Mouse (Mus musculus): ENCODE data around the gene Mvp. TPM values are rescaled to one million over a fixed set of nuclear protein-coding genes. Genes with fewer than 3 reads are reported as not detected.

The Mvp gene
- polyA plus RNA-seq, 1 experiment, result 8.3 TPM

DNA sequence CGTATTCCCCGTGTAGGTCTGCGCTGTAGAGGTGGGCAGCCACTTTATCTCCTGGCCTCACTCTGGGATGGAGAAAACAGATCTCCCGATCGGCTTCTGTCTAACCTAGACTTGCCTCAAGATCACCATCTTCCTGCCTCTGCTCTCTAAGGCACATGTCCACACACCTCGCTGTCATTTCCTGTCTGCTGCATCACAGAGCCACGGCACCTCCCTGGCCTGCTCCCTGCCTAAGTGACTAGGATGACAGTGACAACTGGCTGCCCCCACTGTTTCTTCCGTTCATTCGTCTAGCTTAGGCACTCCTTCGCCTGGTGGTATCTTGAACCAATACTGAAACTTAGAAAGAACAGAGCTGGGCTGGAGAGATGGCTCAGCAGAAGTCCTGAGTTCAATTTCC is 14.9 kb downstream of the Mvp start:
- DNase-seq (ENCODE audit: extremely low spot score in 1 of 2, low spot score in 1 of 2), result no peak

DNA sequence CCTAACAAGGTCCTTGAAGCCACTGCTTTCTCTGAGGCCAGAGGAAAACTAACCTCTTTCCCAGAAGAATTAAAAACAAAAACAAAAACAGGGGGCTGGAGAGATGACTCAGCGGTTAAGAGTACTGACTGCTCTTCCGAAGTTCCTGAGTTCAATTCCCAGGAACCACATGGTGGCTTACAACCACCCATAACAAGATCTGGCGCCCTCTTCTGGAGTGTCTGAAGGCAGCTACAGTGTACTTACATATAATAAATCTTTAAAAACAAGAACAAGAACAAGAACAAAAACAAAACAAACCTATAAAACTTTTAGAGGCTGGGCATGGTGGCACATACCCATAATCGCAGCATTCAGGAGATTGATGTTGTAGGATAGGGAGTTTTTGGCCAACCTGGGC is 18.0 kb downstream of the Mvp start:
- DNase-seq (ENCODE audit: extremely low spot score in 1 of 2, low spot score in 1 of 2), result no peak

DNA sequence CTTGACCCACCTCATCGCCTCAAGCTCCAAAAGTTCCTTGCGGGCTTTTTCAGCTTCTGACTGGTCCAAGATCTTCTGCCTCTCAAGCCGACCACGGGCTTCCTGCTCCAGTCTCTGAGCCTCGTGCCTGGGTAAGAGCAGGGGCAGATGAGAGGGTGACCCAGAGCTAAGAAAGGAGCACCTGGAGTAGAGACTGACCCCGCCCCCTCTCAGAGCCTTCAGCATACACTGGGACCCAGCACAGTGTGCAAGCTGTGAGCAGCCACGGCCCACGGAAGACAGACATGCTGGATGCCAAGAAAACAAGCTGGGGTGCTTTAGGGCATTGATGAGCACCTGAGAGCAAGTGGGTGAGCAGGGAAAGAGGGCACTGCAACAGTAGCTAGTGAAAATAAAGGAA is 25.6 kb downstream of the Mvp start:
- DNase-seq (ENCODE audit: extremely low spot score in 1 of 2, low spot score in 1 of 2), result no peak

DNA sequence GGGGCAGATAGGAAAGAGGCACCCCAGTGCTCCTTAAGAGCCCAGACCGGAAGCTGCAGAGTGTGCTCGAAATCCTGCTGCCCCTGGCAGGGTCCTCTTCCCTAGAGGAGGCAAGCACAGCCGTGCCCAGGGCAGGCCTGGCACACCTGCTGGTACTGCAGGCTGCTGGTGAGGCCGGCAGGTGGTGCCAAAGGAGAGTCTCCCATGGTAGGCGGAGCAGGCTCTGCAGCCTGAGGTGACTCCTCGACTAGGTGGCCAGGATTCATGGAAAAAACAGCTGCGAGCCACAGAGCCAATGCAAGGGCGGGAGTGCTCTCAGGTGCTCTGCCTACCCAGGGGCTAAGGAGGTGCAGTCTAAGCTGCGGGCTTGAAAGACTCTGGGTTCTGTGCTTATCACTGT is 28.1 kb downstream of the Mvp start:
- DNase-seq (ENCODE audit: extremely low spot score in 1 of 2, low spot score in 1 of 2), result peak in 1 of 2 experiments; percentile 56

DNA sequence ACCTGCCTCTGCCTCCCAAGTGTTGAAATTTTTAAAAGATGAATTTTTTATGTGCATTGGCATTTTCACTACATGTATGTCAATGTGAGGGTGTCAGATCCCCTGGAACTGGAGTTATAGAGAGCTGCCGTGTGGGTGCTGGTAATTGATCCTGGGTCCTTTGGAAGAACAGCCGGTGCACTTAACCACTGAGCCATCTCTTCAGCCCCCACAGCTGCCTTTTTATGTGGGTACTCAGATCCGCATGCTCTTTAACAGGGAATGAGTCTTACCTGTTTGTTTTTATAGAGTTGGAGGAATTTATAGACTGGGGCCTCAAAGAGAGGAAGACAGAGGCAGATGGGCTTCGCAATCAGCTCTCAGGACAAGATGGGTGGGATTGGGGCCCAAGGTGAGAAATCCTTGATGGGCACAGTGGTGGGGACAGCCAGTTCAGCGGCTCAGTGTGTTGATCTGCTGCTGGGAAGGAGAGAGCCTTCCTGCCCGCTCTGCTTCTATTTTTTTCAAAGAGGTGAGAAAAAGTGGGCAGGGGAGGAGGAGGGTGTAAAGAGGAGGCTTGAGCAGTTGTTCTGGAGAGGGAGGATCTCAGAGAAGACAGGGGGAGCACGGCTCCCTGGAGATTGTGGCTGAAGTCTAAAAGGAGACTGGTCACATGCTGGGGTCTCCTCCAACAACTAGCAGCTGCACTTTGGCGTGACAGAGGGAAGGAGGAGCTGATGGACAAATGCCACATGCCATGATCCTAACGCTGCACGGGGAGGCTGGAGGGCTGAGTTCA is 29.6 kb downstream of the Mvp start:
- DNase-seq (ENCODE audit: extremely low spot score in 1 of 2, low spot score in 1 of 2), result peak in 1 of 2 experiments; percentile 74

DNA sequence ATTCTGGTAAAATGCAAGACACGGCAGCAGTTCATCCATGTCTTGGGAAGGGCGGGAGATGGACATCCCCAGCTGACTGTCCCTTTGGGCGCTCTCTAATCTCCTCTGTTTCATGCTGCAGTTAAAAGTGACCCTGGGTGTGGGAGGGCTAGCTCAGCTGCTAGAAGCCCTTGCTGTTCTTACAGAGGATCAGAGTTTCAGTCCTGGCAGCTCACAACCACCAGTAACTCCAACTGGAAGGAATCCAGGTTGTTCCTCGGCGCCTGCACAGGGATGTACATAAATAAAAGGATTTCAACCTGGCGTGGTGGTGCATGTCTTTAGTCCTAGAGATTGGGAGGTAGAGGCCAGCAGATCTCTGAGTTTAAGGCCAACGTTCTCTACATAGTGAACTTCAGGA is 31.3 kb downstream of the Mvp start:
- no peak for DNase-seq (ENCODE audit: extremely low spot score in 1 of 2, low spot score in 1 of 2)

DNA sequence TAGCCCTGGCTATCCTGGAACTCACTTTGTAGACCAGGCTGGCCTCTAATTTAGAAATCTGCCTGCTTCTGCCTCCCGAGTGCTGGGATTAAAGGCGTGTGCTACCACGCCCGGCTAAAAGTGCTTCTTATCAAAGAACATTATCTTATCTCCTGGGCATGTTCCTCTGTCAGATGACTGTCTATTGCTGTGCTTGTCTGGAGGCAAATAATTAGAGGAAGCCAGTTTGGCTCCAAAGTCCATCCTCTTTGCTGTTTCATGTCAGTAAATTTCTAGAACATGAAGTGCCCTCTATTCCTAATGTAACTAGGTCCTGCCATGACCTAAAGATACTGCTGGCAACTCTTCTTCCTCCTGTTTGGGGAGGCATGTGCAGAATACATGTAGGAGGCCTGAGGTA is 32.4 kb downstream of the Mvp start:
- DNase-seq (ENCODE audit: extremely low spot score in 1 of 2, low spot score in 1 of 2), result no peak

DNA sequence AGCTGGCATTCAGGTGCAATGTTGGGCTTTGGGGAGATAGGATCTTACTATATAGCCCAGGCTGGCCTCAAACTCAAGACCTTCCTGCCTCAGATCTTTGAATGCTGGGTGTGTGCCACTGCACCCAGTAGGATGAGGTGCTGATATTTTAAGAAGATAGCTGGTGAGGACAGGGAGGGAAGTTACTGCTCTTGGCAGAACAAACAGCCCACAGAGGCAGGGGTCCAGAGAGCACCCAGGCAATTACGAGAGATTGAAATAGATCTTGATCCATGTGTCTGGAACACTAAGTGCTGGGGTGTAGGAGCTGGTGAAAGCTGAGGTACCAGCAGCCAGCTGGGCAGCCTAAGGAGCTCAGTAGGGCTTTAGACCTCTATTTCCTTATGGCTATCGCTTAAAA is 32.8 kb downstream of the Mvp start:
- no peak for DNase-seq (ENCODE audit: extremely low spot score in 1 of 2, low spot score in 1 of 2)

DNA sequence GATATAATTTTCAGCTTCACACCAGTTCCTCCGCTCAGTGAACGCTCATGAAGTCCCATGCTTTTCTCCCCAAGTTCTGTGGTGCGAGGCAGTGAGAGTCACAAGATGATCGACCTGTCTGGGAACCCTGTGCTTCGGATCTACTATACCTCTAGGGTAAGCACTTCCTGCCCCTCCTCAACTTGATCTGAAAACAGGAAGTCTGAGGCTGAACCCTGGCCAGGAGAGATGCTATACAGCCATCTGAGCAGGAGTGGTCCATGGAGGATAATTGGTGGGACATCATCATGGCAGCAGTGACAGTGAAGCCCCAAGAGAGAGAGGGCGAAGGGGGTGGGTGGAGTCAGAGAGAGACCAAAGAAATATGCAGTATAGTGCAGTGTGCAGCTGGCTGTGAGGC is 35.6 kb downstream of the Mvp start:
- no peak for DNase-seq (ENCODE audit: extremely low spot score in 1 of 2, low spot score in 1 of 2)

DNA sequence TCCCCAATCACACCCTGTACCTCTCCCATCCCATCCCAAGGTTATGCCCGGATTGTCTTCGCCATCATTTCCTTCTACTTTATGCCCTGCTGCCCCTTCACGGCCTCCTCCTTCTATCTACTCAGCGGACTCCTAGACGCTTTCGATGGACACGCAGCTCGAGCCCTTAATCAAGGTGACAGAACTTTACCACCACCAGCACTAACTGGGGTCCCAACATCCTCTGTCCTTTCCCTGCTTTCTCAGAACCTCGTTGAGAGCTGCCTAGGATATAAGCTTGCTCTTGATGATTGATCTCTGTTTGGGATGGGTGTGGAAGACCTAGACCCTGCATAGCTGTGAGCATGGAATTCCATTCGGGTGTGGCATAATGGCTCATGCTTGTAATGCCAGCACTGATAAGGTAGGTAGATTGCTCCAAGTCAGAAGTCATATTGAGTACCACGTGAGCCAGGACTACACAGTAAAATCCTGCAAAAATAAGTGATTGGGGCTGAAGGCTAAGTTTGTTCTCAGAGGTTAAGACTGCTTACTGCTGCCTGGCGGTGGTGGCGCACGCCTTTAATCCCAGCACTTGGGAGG is 37.5 kb downstream of the Mvp start:
- DNase-seq (ENCODE audit: extremely low spot score in 1 of 2, low spot score in 1 of 2), result no peak

DNA sequence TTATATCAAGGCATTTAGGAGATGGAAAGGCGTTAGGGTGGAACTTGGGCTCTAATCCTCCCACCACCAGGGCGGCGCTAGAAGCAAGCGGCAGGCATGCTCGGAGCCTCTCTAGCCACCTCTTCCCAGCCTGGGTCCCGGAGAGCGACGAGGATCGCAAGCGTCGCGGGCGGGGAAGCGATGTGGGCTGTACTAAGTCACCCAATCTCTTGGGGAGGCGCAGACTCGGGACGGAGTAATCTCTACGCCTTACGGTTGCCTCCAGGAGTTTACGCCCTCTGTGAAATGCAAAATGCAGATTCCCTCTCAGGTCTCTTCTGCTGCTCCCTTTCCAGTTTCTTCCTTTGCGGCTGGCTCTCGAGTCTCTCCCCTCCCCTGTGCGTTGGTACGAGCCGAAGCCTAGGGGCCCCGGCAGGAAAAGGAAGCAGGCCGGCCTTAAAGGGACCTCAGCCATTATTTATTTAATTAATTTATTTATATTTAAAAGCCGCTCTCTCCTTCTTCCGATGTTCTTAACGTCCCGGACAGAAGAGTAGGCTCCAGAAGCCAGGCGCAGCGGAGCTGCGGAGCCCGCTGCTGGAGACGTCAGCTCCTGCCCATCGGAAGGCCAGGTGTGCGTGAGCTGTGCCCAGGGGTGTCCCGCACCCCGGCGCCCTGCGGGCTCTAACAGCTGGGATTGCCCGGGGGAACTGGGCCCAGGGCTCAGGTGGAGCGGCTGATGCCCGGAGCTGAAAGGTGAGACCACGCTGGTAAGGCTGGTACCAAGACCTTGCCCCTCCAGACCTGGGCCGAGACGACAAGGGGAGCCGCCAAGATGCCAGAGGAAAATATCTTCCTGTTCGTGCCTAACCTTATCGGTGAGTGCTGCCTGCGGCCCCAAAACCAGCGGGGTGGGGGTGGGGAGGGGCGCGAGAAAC is 38.2 kb downstream of the Mvp start, which contains the start of gene Cdiptos:
Cdiptos (minus strand) TSS at position 149 of the 917 bp plus-strand sequence.
- DNase-seq (ENCODE audit: extremely low spot score in 1 of 2, low spot score in 1 of 2), result peak; percentile 88 to 98

DNA sequence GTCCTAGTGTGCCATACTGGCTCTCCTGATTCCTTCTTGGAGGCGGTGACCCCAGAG is 38.7 kb downstream of the Mvp start, which contains the start of gene Cdipt:
Cdipt (plus strand) TSS at position 22 of the 57 bp plus-strand sequence.
- DNase-seq (ENCODE audit: extremely low spot score in 1 of 2, low spot score in 1 of 2), result no peak

DNA sequence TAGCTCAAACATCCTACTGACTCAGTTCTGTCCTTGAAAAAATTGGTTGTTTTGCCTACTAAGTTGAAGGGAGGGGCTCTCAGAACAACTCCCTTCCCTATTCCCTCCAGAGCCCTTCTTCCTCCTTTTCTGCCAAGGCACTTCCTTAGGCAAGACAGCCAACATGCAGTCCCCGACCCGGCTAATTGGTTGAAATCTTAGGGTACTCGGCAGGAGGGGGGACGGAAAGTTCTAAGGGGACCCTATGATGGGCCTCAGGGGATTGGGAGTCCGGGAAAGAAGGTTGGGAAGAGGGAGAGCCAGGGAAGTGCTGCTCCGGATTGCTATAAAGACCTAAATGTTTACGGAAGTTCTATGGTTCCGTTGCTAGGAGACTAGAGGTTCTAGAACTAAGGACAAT is 38.9 kb downstream of the Mvp start:
- DNase-seq (ENCODE audit: extremely low spot score in 1 of 2, low spot score in 1 of 2), result no peak

DNA sequence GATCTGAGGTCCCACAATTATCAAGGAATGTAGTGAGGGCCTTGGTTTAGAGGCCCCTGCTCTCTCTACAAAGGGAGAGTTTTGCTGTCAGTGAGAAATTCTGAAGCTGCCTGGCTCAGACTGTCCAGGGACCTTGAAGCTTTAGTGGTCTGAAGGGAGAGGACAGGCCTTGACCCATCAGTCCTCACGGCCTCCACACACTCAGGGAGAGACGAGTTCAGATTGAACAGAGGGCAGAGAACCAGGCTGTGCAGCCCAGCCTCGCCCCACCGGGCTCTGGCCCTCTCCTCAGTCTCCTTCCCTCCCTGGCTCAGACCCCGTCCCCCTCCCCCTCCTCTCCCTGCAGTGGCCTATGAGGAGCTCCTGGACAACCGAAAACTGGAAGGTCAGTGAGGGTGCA is 47.1 kb downstream of the Mvp start:
- no peak for DNase-seq (ENCODE audit: extremely low spot score in 1 of 2, low spot score in 1 of 2)

DNA sequence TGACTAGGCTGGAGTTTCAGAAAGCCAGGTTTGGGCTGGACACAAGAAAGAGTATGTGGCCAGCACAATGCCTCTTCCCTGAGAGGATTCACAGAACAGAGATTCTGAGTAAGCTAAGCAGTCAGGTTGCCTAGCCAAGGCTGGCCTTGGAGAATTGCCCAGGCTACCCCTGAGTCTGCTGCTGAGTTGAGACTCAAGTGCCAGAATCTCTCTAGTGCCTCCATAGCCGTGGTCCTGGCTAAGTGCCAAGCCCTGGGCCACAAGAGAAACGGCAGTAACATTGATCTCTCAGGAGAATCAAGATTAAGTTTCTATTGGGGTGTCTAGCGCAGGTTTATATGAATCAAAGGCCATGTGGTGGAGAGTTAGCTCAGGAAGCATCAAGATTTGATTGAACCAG is 48.9 kb downstream of the Mvp start:
- DNase-seq (ENCODE audit: extremely low spot score in 1 of 2, low spot score in 1 of 2), result no peak

DNA sequence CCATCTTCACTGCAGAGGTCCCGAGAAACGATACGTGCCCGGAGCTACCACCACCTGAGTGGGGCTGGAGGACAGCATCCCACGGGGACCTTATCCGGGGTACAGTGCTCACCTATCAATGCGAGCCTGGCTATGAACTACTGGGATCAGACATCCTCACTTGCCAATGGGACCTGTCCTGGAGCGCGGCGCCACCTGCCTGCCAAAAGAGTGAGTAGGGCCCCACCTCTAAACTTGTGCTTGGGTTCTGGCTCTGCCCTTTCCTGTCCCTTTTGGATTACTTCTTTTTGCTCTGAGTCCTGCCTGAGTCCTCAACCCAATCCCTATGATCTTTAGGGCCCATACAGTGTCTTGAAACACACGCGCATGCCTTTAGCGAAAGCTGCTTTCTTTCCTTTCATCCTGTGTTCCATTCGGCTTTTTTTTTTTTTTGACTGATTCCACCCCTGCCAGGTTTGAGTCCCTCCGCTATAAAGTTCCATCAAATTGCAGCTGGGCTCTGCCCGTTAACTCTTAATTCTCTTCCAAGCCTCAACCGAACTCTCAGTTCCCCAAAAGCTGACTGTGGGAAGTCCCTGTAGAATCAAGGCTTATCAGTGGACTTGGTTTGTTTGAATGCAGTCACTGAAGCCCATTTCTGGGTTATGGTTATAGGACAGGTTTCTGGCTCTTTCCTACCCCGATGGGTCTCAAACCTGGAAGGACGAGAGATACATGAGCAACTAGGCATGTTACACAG is 50.7 kb downstream of the Mvp start:
- DNase-seq (ENCODE audit: extremely low spot score in 1 of 2, low spot score in 1 of 2), result no peak

DNA sequence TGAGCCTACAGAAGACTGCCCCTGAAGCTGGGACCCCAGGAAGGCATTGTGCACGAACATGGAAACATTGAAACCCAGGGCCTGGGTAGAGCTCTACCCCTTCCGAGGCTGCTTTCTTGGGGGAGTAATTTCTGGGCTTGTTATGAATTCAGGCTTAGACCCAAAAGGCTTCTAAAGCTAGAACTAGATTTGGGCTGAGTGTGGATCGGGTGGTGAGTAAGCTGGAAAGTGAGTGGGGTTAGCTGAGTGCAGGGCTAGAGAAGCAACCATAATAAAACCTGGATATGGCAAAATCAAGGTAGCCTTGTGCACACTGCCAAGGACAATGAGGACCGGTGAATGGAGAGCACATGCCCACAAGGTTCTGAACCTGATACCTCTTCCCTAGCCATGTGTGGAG is 52.5 kb downstream of the Mvp start:
- peak in 1 of 2 experiments; percentile 41 for DNase-seq (ENCODE audit: extremely low spot score in 1 of 2, low spot score in 1 of 2)

DNA sequence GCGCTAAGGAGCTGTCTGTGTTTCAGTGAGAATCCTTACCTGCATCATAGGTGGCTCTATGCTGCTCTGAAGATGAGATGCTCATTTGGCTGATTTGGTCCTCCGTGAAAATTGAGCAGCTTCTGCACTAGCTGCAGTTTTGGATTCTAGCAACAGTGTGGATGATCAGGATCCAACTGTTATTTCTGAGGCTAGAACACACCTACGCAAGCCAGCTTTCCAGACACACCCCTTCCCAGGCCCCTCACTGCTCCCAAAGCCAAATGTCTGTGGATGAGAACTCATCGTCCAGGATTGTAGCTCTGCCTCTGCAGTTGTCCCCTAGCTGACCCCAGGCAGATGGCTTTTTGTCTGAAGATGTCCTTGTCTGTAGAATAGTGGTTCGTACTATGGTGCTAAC is 53.3 kb downstream of the Mvp start:
- DNase-seq (ENCODE audit: extremely low spot score in 1 of 2, low spot score in 1 of 2), result peak in 1 of 2 experiments; percentile 37

DNA sequence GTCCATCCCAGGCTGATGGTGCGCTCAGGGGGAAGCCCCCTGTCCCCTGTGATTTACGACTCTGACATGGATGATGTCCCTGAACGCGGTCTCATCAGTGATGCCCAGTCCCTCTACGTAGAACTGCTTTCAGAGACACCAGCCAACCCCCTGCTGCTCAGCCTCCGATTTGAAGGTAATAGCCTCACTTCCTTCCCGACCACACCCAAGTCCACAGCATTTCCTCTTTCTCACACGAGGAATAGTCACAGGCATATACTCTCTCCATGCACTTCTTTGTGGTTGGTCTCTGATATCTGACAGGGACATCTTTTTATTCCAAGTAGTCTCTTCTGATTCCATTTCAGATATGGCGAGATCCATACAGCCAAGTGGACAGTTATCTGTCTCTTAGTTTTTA is 54.6 kb downstream of the Mvp start:
- DNase-seq (ENCODE audit: extremely low spot score in 1 of 2, low spot score in 1 of 2), result no peak

DNA sequence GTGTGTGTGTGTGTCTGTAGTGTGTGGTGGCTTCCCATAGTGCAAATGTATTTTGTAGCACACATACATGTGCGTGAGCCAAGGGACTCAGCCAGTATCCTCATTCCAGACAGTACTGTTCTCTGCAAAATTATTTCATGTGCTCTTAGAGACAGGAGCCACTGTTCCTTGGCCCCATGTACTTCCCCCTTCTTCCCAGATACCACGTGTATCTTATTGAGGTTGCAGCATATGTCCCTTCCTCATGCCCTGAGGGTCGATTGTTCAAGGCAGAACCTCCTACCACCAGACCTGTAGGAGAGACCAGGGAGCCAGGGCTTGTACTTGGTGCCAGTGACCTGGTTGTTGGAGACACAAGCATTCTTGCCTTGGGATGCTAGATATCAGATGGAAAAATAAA is 59.3 kb downstream of the Mvp start:
- DNase-seq (ENCODE audit: extremely low spot score in 1 of 2, low spot score in 1 of 2), result no peak

DNA sequence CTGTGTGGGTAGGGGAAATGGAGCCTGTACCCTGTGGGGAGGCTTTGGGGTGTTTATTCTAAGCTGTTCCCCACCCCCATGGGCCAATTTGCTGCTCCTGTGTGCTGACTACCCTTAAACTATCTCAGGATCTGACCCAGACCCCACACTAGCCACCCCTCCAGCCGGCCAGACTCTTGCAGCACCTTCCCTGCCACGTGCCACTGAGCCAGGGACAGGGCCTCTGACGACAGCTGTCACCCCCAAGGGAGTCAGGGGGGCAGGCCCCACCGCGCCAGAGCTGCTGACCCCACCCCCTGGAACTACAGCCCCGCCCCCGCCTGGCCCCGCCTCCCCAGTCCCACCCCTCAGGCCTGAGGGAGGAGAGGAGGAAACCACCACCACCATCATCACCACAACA is 61.8 kb downstream of the Mvp start:
- no peak for DNase-seq (ENCODE audit: extremely low spot score in 1 of 2, low spot score in 1 of 2)
